Mouse (Mus musculus) left cerebral cortex, adult 11 months (tissue): Measurements from ENCODE around the gene Csnk2b.

ENCODE experiments used
- DNase-seq: peaks from one replicate; pipeline ENCODE4 v3.0.0; 2022; ENCODE audit warnings: low spot score

Gene Csnk2b

DNA sequence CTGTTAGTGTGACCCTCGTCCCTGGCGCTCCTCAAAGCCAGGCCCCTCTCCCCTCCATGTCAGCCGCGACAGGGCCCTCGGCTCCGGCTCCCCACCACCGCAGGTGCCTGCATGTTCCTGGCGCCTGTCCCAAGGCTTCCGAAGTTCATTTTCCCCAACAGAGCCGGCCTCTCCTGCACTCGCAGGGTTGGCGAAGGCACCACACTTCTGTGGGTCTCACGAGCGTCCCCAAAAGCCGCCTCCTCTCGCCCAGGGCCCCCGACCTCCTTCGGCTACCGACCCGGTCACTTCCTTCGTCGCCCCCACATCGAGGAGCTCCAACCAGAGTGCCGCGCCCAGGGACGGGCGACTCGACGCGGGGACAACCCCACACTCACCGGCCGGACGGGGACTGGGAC lies 1.1 kb downstream of the Csnk2b start:
- DNase-seq: no peak

- no peak for DNase-seq
Observed at GRCm38 (mm10) chr17:35115046-35116019, 6.5 kb downstream of the Csnk2b start, which contains the start of gene Ly6g5b. TSS of gene Ly6g5b (minus strand) at chr17:35115428.

- no peak for DNase-seq
Observed at GRCm38 (mm10) chr17:35111774-35112173, 10.1 kb downstream of the Csnk2b start.

DNA sequence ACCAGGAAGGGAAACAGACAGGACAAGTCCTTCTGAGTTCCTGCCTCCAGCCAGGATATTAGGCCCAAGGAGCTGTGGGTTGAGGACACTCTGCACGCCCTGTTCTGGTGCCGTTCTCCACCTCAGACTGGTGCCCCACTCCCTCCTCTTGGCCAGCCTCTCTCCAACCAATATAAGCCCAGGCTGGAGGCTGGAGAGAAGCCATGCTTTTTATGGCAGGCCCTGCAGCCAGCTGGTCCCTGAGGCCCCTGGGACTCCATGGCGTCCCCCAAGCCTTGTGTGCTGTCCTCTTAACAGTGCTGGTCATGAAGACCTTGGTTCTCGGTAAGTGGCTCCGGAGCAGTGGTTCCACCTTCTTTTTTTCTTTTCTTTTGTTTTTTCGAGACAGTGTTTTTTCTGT lies 13.8 kb downstream of the Csnk2b start, which contains the start of gene Ly6g5c:
Ly6g5c (plus strand) TSS at position 183 of the 400 bp plus-strand sequence.
- DNase-seq: no peak

DNA sequence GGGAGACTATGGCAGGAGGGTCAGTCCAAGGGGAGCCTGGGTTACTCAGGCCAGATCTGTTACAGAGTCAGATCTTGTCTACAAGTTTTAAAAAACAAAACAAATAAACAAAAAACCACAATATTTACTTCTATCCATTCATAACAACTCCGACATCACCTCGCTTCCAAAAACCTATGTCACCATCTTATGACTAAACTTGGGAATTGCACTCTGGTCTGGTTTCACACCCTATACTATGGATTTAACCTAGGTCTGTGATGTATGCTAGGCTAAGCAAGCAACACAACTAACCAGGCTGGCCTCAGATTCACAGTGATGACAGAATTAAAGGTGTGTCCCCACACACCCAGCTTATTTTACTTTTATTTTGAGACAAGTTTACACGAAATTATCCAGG lies 15.3 kb downstream of the Csnk2b start:
- DNase-seq: no peak

- DNase-seq: no peak
Observed at GRCm38 (mm10) chr17:35105740-35106389, 16.0 kb downstream of the Csnk2b start.

DNA sequence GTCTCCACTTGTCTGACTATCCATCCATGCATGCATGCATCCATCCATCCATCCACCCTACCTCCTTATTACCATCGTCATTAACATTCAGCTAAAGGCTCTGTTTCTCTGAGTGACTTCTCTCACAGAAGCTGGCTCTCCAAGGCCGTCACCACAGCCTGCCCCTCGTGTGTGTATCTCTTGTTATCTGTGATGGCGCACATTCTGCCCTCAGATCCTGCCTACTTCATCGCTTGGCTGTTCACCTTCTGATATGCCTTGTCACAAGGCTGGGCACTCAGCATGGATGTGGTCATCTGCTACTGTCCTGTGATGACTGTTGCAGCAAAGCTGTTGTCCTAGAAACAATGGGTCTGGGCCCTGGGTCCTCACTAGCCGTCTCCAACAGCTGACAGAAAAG lies 17.1 kb downstream of the Csnk2b start:
- no peak for DNase-seq

DNA sequence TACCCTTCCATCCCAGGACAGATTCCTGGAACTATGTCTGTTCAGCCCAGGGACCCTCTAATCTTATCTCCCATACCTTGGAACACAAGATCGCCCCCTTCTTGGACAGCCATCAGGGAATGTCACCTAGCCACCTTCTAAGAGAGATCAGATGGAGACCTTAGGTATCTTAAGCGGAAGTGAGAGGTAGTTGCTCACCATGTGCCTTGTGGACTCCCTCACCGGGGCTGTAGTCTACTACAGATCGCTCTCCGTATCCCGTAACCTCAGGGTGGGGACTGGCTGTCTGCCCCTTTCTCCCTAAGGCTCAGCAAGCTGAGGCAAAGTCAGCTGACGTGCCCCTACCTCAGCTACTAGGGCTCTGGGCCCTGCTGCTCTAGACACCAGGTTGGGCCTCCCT lies 17.8 kb downstream of the Csnk2b start:
- no peak for DNase-seq

DNA sequence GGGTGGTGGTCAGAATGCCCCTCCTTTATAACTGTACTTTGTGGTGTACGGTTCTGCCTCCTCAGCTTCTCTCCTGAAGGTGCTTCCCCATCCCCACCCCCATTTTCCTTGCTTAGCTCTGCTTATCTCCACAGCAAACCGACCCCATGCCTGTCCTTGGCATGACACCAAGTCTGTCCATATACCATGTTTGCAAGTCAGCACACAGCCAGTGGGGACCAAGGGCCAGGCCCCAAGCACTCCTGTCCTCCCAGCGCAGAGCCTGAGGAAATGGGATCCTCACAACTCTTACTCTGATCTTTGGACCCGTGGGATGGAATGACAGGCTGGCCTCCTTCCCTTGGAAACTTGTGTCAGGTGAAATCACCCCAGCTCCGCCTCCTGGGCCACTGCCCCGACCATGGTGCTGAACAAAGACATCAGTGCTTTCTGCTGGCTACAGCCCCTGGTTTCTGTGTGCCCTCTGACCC lies 18.6 kb downstream of the Csnk2b start:
- no peak for DNase-seq

- no peak for DNase-seq
Observed at GRCm38 (mm10) chr17:35102299-35102698, 19.6 kb downstream of the Csnk2b start.

GRCm38 (mm10) chr17:35101161-35101560 lies 20.7 kb downstream of the Csnk2b start:
- DNase-seq: no peak

GRCm38 (mm10) chr17:35100196-35100765 lies 21.6 kb downstream of the Csnk2b start:
- DNase-seq: no peak

DNA sequence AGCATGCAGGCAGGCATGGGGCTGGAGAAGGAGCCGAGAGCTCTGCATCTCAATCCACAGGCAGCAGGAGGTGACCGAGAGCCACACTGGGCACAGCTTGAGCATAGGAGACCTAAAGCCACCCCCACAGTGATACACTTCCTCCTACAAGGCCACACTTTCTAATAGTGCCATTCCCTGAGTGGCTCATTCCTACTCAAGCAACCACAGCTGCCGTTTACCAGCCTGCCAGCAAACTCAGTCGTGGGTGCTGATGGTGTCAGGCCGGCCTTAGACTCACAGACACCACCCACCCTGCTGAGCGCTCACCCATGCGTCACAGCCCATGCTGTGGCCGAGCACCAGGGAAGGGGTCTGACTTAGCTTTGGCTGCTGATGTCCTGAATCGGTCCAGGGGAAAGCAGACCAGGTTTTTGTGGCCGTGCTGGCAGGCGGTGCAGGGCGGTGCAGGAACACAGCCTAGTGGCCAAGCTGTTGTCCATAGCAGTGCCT lies 24.6 kb downstream of the Csnk2b start:
- no peak for DNase-seq

GRCm38 (mm10) chr17:35096597-35096996 lies 25.3 kb downstream of the Csnk2b start:
- no peak for DNase-seq

DNA sequence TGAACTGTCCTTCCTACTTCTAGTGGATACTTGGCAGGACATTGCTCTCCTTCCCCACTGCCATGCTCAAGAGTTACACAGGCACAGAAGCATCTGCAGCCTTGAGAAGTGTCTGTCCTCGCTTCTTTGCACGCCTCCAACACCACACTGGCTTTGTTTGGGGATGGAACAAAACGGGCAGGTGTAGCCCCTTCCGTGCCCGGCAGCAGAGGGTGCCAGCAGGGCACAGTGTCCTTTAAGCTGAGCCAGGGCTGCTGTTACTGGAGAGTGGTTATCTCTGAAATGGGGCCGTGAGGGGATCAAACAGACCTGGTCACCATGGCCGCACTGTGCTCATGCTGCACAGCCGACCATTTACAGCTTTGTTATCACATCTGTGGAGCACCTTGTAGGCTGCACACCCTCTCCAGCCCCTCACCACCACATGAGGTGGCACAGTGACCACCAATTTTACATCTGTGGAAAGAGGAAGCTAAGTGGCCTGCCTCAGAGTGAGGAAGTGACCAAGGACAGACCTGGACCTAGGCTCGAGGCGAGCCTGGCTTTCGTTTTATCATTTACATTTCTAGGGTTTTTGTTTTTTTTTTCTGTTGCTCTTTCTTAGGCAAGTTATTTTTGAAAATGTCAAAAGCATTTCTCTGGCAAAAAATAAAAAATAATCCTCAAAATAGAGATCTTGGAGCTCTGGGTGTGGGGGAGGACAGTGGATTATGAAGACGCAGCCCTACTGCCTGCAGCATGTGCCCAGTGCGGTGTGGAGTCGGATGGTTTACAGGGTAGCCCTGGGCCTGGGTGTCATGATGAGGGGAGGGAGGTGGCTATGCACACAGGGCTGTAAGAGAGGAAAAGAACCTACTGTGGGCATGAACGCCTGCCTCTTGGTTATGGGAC lies 27.1 kb downstream of the Csnk2b start:
- DNase-seq: no peak

DNA sequence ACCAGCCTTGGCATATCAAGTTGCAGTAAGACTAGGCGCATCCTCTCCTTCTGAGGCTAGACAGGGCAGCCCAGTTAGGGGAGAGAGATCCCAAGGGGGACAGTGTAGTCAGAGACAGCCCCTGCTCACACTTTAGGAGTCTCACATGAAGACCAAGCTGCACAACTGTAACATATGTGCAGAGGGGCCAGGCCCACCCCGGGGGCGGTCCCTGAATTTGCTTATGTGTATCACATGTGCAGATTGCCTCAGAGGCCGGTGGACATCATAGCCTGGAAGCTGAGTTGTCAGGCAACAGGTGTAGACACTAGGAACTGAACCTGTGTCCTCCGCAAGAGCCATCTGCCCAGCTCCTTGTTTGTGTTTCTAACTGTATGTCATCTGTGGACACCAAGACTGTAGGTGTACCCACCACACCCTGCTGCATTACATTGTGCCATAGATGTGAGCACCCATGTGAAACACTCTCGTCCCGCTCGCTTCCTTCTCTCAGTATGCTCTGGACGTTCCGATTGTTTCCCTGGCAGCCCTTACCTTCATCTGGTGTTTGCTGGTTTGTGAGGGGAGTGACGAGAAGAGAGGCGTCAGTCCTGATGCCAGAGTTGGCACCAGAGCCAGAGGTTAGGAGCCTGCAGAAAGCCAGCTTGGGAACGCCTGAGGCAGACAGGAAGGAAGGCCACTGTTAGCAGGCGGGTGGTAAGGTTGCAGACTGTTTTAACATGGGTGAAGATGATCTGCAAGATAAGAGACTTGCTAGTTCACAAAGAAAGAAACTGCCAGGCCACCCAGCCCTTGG lies 29.3 kb downstream of the Csnk2b start:
- no peak for DNase-seq

GRCm38 (mm10) chr17:35090166-35090932 lies 31.5 kb downstream of the Csnk2b start:
- DNase-seq: no peak

GRCm38 (mm10) chr17:35088825-35089644 lies 32.8 kb downstream of the Csnk2b start, which contains the start of gene Abhd16a:
TSS of gene Abhd16a (plus strand) at chr17:35089263.
- peak; percentile 89 for DNase-seq

DNA sequence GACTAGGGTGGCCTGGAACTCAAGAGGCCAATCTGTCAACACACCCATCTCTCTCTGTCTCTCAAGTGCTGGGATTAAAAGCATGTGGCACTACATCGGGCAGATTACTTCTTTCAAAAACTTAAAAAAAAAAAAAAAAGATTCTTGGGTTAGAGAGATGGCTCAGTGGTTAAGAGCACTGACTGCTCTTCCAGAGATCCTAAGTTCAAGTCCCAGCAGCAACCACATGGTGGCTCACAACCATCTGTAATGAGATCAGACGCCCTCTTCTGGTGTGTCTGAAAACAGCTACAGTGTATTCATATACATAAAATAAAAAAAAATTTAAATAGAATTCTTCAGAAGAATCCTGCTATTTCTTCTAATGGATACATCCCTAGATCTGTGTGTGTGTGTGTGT lies 33.7 kb downstream of the Csnk2b start:
- DNase-seq: no peak
